Mouse (Mus musculus) kidney, adult 8-10 months (tissue): ENCODE results near the gene Psd4.
A peak's percentile ranks its signal among the peaks of the same experiment; 100 is the strongest.

Experiments used
- DNase-seq, 2 experiments: peaks; one replicate each; pipeline ENCODE4 v3.0.0; 2022

The Psd4 gene

DNA sequence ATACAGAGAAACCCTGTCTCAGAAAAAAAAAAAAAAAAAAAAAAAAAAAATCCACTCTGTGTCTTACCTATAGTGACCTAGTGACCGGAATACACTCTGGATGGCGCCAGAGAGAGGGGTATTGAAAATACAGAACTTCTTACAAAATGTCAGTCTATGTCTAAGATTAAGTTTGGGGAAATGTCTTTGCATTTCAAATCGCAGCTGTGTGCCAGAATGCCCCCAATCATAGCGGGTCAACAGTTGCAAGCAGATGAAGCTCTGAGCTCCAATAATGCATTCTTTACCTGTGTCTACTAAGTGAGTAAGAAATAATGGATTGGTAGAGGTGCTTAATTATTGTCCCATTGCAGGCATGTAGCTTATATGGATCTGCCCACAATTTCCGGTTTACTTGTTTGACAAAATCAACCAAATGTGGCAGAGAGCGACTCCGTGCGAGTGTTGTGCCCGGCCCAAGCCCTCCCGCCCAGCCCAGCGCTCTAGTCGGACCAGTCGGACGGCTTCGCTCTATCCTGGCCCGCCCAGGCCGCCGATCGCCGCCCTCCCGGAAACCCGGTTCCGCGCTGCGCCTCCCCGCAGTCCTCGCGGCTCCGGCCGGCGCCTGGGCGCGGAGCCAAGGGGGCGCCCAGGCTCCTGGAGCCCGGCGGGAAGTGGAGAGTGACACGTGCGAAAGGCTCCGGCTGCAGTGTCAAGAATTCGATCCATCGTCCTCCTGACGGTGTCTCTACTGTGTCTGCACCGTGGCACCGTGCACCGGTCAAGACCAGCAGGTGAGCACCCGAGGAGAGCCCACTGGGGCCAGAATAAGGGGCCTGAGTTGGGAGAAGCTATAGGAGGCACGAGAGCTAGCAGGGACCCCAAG, at the start of gene Psd4:
Psd4 (plus strand) TSS at position 551 of the 865 bp plus-strand sequence.
- DNase-seq: peak; percentile 59 to 64

DNA sequence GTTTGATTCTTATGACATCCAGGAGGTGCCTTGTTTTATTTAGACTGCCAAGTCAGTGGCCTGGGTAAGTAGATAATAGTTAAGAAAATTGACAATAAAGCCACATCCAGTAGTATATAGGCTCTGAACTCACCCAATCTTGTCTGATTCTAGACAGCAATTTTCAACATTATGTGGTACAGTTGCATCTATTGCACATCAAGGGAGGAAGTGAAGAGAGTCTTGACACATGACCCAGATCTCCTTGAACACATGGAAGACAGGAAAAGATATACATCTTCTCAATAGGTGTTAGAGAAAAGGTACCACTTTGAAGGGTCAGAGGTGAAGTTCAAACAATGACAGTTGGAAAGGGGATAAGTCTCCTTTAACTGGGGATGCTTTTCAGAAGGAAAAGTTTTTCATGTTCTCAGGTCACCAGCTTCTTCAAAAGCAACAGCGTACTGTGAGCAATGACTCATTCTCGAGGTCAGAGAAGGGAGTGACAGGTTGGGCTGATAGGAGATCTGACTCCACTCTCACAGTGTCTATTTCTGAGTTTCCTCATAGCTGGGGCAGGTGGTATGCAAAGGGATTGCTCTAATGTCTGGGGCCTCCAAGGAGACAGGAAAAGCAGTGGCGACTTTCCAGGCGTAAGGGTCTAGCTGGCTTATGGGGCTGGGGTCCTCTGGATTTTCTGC, 49.3 kb upstream of the Psd4 start:
- no peak for DNase-seq

DNA sequence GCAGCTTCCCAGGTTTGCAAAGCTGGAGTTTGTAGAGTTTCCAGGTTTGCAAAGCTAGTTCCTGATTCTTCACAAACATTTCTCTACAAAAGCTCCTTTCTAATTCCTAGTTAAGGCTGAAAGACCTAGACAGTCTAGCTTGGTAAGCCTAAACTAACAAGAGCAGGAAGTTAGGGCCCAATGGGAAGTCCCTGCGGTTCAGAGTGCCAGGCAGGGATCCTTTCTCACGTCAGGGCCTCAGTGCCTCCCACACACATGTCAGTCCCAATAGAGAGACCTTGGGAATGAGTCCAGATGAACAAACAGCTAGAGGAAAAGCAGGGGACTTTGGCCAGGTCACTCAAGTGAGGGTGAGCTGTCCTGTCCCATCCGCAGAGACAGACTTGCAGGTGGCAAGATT, 32.0 kb upstream of the Psd4 start:
- DNase-seq: peak in 1 of 2 experiments; percentile 9

DNA sequence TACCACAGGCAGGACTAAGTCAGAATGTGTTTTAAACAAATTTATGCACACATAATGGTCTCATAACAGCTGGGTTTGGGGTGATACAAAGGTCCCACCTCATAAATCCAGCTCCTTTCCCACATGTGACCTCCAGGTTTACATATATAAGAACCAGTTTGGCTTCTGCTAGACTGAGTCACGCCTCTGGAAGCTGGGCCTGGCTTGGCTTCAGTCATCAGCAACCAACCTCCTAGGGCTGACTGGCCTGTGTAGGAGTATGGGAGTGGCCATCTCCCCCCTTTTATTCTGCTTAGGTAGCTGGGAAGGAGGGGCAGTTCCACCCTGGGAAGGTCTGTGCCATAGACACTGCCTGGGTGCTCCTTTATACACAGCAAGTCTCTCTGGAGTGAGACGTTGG, 30.8 kb upstream of the Psd4 start, which contains the start of gene Il1rn:
Il1rn (plus strand) TSS at position 309 of the 400 bp plus-strand sequence.
- DNase-seq: no peak

DNA sequence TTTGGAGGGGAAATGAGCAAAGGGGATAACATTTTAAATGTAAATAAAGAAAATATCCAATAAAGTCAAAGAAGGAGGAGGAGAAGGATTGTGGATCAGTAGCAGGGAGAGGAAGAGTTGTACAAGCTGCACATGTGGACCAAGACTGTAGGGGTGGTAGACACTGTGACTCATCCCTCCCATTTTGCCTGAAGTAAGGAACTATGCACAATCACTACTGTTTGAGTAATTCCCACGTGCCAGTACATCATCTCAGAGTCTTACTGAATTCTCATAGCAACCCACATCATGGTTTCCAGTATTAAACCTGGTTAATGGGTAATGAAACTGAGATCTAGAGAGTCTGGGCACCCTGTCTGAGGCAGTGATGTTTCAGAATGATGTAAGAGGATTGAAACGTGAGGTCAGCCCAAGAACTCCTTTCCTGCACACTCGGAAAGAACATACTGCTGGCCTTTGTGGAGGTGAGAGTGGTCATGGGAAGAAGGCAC, 25.9 kb upstream of the Psd4 start:
- no peak for DNase-seq

DNA sequence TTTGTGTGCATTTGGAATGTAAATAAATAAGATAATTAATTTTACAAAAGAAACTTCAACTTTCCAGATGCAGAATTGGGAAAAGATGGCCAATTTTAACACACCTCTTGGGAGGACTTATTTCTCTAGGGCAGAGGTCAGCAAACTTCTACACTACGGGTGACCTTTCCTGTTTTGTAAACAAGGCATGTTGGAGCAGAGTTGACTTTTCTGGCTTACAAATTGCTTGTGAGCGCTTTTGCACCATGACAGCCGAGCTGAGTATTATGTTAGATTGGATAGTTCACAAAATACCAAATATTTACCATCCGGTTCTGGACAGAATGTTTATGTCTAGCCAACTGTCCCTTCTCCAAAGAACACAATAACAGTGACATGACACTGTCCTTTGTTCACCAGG, 22.8 kb upstream of the Psd4 start:
- no peak for DNase-seq

DNA sequence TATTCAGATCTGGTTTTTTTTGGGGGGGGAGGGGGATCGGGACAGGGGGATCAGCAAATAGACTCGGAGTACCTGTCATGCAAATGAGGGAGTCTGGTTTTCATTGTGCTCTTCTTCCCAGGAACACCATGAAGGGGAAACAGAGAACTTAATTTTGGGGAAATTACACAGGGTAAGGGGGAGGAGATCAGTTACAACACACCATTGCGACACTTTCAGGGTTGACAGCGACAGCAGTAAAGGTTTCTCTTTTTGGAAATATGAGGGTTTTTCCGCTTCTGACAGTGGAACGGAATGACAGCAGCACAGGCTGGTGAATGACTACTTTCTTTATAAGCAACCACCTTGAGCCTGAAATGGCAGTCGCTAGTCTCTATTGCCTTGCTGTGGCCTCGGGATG, 22.3 kb upstream of the Psd4 start:
- DNase-seq: no peak

DNA sequence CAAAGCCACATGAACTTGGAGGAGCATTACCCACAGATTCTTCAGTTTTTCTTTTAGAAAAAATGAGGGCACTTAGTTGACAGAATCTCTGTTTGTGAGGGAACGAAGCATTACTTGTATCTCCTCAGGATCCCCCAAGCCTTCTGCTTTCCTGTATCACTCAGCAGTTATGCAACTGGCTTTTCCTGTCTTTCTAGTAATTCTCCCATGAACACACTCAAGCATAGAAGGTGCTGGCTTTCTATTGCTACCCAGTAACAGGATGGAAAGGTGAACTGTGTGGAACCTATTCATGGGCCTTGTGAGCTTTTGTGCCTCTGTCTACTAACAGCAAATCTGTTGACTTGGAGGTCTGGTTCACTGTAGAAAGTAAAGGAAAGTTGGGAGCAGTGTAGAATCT, 19.5 kb upstream of the Psd4 start:
- no peak for DNase-seq

DNA sequence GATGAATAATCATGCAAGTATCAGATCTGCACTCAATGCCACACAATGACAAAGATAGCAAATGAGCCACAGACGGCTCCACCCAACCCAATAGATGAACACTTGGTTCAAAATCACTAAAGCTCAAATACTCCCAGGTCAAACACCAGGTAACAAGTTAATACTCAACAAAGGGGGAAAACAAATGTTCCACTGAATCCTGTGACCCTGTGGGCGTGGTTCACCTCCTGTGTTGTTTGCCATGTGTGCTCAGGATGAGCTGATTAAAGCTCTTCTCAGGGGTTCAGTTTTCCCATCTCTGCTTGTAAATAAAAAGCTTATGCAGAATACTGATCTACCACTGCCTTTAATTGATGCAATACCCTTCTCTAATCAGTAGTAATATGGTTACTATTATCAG, 16.2 kb upstream of the Psd4 start:
- no peak for DNase-seq

DNA sequence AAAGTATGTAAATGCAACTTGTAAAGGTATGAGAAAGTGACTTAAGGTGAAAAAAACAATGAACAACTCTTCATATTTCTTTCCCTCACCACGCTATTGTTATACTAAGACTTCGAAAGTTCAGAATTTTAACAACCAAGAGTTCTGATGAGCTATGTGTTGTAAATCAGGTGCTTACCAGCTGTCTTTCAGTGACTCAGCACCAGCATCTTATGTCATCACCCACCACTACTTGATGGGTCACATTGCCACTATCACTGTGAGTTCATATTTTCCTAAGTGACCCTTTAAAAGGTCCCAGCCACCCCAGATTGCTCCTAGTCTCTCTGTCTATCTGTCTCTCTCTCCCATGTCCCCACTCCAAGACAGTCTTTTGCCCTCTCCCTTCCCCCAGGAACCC, 14.3 kb upstream of the Psd4 start:
- DNase-seq: no peak

DNA sequence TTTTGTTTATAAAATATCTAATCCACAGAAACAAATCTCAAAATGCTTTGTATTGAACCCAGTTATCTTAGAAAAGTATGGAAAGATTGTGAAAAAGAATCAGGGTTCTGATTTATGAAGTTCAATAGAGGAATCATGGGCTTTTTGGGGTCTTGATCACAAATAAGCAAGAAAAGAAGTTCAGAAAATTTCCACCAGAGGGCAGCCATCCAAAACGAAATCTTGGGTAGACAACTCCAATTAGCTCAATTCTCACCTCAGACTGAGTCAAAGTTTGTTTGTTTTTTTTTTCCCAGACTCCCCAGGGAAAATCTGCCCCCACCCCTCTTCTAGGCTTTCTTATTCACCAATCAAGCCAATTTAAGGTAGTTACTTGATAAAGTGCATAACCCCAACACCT, 9.7 kb upstream of the Psd4 start:
- peak in 1 of 2 experiments; percentile 25 for DNase-seq

DNA sequence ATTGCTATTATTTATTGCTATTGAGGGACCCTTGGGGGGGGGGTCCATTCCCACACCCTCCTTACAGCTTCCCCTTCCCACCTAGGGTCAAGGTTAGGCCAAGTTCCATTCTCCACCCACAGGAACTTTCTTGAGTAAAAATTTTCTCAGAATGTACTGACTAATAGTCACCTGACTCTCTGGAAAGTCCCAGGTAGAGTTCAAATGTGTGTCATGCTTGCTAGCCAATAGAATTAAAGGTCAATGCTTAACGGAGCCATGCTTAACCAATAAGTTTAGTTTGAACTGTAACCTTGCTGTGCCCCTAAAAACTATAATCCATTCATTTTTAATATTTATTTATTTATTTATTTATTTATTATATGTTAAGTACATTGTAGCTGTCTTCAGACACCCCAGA, 8.0 kb upstream of the Psd4 start:
- DNase-seq: no peak

DNA sequence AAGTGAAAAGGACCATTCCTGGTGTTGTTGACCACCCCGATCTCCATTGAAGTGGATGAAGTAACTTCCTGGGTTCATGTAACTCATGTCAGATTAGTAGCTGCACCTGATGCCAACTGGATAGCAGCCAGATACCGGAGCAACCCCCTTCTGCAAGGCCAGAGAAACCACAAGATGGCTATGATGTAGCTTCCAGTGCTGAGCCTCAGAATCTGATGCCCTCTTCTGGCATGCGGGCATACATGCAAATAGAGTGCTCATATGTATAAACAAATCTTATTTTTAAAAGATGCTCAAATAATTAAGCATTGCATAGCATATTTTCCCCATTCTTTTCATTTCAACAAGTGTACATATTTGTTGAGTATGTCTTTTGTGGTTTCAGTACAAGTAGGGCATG, 3.6 kb upstream of the Psd4 start:
- no peak for DNase-seq

DNA sequence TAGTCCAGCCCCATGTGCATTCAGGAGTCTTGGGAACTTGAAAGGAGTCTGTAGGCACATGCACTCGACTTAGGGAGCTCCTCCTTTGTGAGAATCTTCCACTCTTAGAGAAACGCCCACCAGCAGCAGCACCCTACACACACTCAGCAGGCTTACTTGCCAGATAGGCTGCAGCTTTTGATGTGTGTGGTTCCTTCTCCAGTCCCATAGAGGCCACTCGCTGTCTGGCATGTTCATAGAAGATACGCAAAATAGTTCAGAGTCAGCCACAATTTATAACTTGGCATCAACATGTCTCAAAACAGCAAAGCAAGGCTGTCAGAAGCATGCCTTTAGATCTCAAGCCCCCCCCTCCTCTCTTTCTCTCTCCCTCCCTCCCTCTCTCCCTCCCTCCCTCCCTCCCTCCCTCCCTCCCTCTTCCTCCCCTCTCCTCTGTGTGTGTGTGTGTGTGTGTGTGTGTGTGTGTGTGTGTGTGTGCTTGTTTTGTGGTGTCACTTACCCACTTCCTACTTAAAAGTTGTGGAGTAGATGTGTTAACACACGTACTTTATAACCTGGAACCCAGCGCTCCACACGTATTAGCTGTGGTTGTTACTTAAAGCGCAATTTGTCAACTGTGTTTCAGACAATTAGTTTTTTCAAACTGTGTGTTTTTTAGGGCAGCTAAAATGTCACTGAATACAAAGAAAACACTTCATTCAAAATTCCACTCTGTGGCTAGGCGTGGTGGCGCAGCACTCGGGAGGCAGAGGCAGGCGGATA, 985 bp upstream of the Psd4 start:
- DNase-seq: no peak

DNA sequence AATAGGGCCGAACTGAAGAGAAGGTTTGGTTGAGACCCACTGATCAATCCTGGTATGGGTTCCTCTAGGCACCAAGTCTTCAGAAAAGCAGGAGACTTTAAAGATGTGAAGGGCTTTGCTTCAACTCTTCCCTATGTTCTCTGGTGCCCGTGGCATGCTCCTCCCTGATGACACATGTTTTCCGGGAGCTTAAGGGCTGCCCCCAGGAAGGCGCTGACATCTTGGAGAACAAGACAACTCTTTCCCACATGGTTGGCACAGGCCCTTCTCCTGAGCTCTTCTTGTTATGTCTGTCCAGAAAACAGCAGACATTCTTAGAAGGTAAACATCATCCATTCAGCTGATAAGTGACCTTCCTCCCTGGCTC, 498 bp downstream of the Psd4 start:
- DNase-seq: no peak

DNA sequence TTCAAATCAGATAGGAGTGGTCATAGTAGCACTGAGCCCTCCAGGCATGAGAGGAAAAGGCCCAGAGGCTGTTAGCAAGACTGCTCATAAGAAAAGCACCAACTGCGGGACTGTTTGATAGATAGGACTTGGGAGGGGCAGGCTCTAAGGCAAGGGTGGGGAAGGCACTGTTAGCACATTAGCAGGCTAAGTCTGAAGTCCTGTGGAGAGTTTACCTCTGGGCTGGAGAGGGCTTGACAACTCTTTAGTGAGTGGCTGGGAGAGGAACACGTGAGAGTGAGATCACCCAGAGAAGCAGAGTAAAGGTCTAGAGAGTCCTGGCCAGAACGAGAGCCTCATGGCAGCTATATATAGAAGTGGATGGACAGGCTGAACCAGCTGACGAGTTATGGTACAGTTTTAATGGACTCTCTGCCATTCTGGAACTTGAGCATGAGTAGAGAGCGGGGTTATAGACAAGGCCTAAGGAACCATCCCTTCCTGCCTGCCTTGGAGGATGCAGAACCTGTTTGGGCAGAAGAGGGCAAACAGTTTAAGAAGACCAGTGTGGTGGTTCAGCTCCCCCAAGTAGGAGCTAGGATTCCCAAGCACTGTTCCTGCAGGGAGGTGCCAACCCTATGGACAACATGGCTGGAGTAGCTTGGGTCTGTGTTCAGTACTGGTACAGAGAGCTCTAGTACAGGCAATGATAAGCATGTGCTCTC, 11.5 kb downstream of the Psd4 start:
- DNase-seq: no peak

DNA sequence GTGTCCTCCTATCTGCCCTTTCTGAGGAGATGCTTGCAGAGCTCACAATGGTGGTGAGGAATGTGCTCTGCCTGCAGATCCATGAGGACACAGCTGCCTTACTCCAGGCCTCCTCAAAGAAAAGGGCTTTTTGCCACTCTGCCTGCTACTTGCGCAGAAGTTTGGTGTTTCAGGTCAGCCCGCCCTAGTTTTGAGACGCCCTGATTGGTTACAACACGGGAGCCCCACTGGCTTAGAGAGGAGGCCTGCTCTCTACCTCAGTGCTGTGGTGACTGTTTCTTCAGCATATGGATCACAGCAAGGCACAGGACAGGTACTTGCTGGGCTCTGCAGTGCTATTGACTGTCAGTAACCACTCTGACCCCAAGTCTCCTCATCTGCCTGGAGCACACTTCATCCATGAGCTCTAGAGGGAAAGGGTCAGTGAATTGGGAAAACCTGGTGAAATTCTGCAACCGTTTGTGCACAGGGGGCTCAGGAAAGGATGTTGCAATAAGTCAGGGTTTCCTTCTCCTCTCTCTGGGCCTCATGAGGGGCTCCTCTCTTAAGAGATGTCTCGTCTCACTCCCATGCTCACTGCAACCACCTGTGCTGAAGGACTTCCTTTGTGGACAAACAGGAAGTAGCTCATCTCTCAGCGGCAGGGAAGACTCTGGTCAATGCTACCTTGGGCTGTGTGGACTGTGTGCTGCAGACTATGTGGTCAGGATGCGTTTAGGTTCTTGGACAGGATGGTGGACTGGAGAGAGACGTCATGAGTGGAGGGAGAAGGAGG, 15.3 kb downstream of the Psd4 start:
- DNase-seq: no peak

DNA sequence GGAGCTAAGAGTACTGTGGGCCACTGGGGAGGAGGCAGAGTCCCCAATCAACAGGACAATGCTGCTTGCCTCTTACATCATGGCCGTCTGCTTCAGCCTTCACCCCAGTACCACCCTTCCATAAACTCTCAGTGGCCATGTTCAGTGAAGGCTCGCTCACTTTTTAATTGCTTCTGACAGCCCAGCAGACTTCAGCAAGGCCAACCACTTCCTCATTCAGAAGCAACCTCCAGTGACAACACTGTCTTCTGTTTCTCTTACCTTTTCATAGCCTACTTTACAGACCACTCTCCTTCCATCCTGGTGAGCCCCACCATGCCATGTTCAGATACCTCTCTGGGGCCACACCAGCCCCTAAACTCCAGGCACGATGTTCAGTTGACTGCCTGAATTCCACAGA, 16.3 kb downstream of the Psd4 start:
- DNase-seq: no peak

DNA sequence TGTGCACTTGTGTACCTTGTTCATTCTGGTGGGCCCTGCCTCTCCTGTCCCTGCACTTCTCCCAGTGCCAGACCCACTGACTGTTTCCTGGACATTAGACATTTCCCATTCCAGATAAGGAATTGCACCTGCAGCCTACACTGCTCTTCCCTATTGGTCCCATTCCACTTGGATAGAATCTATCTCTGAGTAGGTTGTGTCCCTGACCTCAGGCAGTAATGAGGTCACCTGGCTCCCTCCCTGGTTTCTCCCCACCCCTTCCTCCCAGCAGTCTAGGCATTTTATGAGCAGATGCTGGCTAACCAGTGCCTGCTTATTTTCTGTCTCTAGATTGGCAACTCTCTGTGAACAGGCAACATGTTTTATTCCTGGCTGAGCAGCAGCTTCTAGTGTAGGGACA, 17.0 kb downstream of the Psd4 start:
- DNase-seq: no peak

DNA sequence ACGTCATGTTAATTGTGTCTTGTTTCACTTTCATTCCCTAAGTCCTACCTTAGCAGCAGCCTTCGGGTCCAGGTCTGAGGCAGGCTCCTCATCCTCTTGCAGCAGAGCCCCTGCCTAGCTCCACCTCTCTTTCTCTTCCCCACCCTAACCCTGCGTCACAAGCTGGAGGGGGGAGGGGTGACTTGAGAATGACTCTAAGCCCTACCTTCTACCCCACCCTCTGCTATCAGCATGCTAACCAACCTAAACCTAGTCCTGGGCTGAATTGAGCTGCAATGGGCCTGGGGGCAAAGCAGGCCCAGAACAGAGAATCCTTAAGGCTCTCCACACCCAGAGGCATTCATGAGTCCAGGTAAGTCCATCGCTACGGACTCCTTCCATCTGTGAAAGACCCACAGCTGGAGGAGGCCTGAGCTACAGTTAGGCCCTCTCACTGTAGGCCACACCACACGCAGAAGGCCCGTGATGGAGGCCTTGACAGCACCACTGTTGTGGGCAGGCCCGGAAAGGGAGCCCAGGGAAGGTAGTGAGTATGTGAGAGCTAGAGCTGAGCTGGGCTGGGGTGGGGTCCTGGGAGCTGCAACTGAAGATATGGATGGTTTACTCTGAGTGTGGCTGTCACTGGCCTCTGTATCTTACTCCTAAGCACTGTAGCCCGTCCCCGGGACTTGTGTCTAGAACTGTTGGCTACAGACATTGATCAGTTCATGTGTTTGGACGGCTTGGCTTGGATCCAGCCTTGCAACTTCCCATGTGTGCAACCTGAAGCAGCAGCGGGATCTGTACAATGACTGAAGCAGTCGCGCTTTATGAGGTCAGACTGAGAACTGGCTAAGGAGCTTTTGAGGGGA, 18.0 kb downstream of the Psd4 start:
- no peak for DNase-seq
